Mouse (Mus musculus) ES-Bruce4 (cell line): ENCODE results near the gene Cpeb4.

Experiments
- CTCF ChIP-seq: IDR thresholded peaks from one replicate; pipeline ENCODE4 v1.8.1; 2011; ENCODE audit warnings: low read depth, low read length
- EP300 ChIP-seq: IDR thresholded peaks from 2 replicates; pipeline ENCODE4 v1.6.1; 2011; ENCODE audit warnings: low read depth, low read length; ENCODE audit not compliant: insufficient read depth
- POLR2A ChIP-seq: IDR thresholded peaks from one replicate; pipeline ENCODE4 v1.8.1; 2011; ENCODE audit warnings: low read length; ENCODE audit not compliant: insufficient read depth

DNA sequence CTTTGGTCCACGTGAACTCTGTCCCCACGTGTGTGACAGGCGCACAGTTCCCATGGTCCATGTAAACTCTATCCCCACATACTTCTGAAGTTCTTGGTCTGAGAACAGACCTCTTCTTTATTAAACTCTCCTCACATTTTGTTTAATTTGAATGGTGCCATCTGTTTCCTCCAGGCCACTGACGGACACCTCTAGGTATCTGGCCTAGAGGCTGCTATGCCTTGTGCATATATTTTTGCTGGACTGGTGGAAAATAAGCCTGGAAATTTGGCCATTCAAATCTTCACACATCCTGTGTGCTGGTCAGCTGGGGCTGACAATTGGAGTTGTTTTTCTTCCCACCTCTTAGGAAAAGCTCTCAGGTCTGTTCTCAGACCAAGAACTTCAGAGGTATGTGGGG, 23.3 kb upstream of the Cpeb4 start:
- TF ChIP-seq POLR2A (no peak), CTCF (no peak), EP300 (no peak)
